Mouse (Mus musculus) thymus, adult 2 months (tissue): ENCODE data around the gene Mcemp1. TPM values are rescaled to one million over a fixed set of nuclear protein-coding genes. Genes with fewer than 3 reads are reported as not detected.

Source experiments
- DNase-seq: peaks from one replicate; pipeline ENCODE4 v3.0.0; 2021
- H3K27ac ChIP-seq: fragments of 200-500 bp; 2 replicates; pipeline ENCODE4 v1.5.1; 2012; ENCODE audit warnings: low read length, control low read depth; ENCODE audit not compliant: control insufficient read depth, insufficient read depth
- H3K27me3 ChIP-seq: fragments of 200-500 bp; 2 replicates; pipeline ENCODE4 v1.6.1; 2012; ENCODE audit warnings: mild to moderate bottlenecking, low read length, moderate library complexity, mixed read lengths; ENCODE audit not compliant: control insufficient read depth, insufficient read depth
- H3K36me3 ChIP-seq: fragments of 200-500 bp; 2 replicates; pipeline ENCODE4 v1.6.1; 2012; ENCODE audit warnings: mild to moderate bottlenecking, low read length, moderate library complexity; ENCODE audit not compliant: control insufficient read depth, insufficient read depth
- H3K4me1 ChIP-seq: fragments of 200-500 bp; replicated peaks from 2 replicates; pipeline ENCODE4 v1.6.1; 2012; ENCODE audit warnings: low read length; ENCODE audit not compliant: control insufficient read depth, insufficient read depth
- H3K4me3 ChIP-seq: fragments of 200-500 bp; 2 replicates; pipeline ENCODE4 v1.5.1; 2012; ENCODE audit warnings: mild to moderate bottlenecking, low read length, control low read depth, moderate library complexity; ENCODE audit not compliant: control insufficient read depth, insufficient read depth
- CTCF ChIP-seq: fragments of 200-500 bp; IDR thresholded peaks from 2 replicates; pipeline ENCODE4 v1.5.1; 2012; ENCODE audit warnings: mild to moderate bottlenecking, control low read depth, low read length, moderate library complexity, borderline replicate concordance; ENCODE audit not compliant: control insufficient read depth, poor library complexity, insufficient read depth; ENCODE audit errors: extremely low read depth
- POLR2A ChIP-seq: fragments of 200-500 bp; IDR thresholded peaks from 2 replicates; pipeline ENCODE4 v1.6.1; 2012; ENCODE audit warnings: mild to moderate bottlenecking, low read length, control low read depth, moderate library complexity; ENCODE audit not compliant: control insufficient read depth, poor library complexity, insufficient read depth; ENCODE audit errors: extremely low read depth
- WGBS: fragments of 180-500 bp; shearing (Covaris S2); methylation state at CpG from one replicate; pipeline ENCODE4 v1.1.7; 2018; 5-methylcytosine and 5-hydroxymethylcytosine counted together
- polyA plus RNA-seq: library from polyadenylated mRNA; depleted of rRNA; stranded (reverse); fragments of >200 nt; gene quantifications from 2 replicates; pipeline ENCODE4 v1.2.3, GENCODE M21; 2012

Gene Mcemp1
- polyA plus RNA-seq, 1 experiment, result 2.1 TPM

DNA sequence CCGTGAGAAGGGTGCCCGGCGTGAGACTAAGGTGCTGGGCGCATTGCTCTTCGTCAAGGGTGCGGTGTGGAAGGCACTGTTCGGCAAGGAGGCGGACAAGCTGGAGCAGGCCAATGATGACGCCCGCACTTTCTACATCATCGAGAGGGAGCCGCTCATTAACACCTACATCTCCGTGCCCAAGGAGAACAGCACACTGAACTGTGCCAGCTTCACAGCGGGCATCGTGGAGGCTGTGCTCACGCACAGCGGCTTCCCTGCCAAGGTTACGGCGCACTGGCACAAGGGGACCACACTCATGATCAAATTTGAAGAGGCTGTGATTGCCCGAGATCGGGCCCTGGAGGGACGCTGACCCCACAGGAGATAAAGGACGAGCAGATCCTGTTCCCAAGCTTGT is 13.7 kb downstream of the Mcemp1 start:
- Histone ChIP-seq H3K4me1 (peaks cover 7% of the 10 kb centered on the region), H3K27ac (no peak overlapping the region), H3K36me3 (peaks cover 12% of the 10 kb centered on the region), H3K4me3 (no peak overlapping the region), H3K27me3 (no peaks in the 10 kb centered on the region)
- no peak for DNase-seq
- TF ChIP-seq POLR2A, result no peak
- no peak for TF ChIP-seq CTCF
- WGBS, result 99% methylated on average over 23 of the region's 23 CpGs

DNA sequence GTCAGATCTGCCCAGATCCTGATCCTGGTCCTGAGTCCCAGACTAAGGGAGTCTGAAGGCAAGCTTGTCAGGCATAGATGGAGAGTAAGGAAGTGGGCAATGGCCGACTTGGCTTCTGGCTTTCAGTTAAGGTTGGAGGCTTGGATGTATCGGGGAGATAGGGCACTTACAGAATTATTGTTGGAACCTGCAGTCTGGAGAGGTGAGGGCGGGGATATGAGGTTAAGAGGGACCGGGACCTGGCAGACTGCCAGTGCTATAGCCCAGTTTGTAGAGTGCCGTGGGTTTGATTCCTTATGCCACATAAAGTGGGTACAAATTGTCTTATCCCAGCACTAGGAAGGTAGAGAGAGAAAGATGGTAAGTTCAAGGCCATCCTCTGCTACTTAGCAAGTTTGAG is 14.1 kb downstream of the Mcemp1 start:
- H3K4me1 ChIP-seq, result peaks cover 7% of the 10 kb centered on the region
- H3K27me3 ChIP-seq, result no peaks in the 10 kb centered on the region
- no peak overlapping the region for H3K27ac ChIP-seq
- 94% methylated on average over 5 of the region's 5 CpGs for WGBS
- TF ChIP-seq POLR2A, result no peak
- TF ChIP-seq CTCF, result no peak
- peaks cover 12% of the 10 kb centered on the region for H3K36me3 ChIP-seq
- DNase-seq, result no peak
- no peak overlapping the region for H3K4me3 ChIP-seq

DNA sequence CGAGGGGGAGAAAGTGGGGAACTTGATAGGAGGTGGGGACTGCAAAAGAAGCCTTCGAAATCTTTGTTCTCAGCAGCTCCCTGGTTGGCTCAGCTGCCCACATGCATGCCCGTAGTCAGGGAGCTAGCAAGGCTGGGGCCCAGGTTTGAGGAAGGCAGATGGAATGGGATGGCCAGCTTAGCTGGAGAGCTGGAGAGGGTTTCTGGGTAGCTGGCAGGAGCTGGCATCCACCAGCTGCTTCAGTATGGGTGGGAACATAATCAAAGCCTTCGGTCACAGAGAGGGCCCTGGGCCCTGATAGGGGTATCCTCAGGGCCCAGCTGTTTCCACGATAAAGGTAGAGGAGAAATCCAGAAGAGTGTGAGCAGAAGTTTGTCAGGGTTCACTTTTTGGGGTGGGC is 16.9 kb downstream of the Mcemp1 start:
- DNase-seq, result no peak
- 93% methylated on average over 5 of the region's 5 CpGs for WGBS
- Histone ChIP-seq H3K4me3 (no peak overlapping the region), H3K27me3 (no peaks in the 10 kb centered on the region), H3K36me3 (peaks cover 12% of the 10 kb centered on the region), H3K4me1 (peaks cover 1% of the 10 kb centered on the region), H3K27ac (no peak overlapping the region)
- TF ChIP-seq CTCF, result no peak
- TF ChIP-seq POLR2A, result no peak

DNA sequence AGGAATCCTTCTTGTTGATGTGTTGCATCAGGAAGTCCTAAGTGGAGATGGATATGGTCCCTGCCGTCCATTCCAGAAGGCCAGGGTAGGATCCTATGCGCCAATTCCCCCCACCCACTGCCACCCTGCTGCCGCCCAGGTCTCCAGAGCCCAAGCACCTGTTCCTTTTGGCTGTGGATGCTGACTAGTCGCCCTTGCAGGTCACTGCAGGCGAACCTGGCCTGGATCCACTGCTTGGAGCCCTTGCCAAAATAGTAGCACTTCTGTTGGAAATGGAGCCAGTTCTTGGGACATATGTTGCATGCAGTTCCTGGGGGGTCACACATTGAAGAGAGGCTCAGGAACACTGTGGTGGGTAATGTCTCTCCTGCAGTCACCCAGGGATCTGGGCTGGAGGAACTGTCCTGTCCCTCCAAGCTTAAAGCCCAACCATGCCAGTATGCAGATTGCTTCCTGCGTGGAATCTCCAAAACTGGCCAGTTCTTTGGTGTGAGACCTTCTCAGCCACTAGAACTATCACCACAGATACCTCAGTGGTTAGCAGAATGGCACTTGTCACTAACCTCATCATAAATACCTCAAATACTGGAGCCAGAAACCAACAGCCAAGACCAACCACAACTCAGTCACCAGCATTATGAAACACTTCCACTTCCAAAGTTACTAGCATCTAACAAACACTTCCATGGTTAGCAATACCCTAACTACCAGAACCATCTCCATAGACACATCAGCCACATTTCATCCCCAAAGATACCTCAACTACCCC is 18.0 kb downstream of the Mcemp1 start:
- 71% methylated on average over 6 of the region's 6 CpGs for WGBS
- H3K27me3 ChIP-seq, result no peaks in the 10 kb centered on the region

DNA sequence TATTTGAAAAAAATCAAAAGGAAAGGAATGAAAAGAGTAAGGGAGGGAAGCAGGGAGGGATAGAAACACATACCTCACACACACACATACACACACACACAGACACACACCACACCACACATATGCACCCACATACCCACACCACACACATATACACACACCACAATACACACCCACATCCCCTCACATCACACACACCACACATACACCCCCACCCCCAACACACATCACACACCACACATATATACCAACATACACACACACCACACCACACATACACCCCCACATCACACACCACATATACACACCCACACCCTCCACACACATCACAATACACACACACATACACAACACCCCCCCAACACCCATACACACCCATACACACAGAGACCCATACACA is 19.0 kb downstream of the Mcemp1 start:
- H3K4me3 ChIP-seq, result no peak overlapping the region
- TF ChIP-seq POLR2A, result no peak
- TF ChIP-seq CTCF, result no peak

More for the DNA sequence above, 18.0 kb downstream of the Mcemp1 start:
- Histone ChIP-seq H3K36me3 (peaks cover 12% of the 10 kb centered on the region), H3K4me1 (no peaks in the 10 kb centered on the region), H3K27ac (no peak overlapping the region), H3K4me3 (no peak overlapping the region)
- TF ChIP-seq CTCF (no peak), POLR2A (no peak)
- DNase-seq, result no peak

DNA sequence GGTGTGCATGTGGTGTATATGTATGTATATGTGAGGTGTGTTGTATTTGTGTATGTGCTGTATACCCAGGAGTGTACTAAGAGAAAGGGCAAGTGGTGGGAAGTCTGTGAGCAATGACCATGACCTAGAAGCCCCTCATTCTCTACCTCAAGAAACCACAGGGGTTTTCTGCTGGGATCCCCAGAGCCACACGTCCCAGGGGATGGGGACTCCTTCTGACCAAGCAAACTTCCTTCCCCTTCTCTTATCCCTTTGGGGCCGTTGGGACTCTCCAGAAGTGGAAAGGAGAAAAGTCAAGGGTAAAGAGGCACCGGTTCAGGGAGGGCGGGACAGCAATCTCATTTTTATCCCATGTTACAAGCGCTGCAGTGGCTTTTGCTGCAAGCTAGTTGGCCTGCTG is 19.9 kb downstream of the Mcemp1 start:
- no peak for DNase-seq
- Histone ChIP-seq H3K4me1 (no peaks in the 10 kb centered on the region), H3K27ac (no peak overlapping the region), H3K27me3 (no peaks in the 10 kb centered on the region), H3K4me3 (no peak overlapping the region), H3K36me3 (no peaks in the 10 kb centered on the region; the same call in 1 of the 2 replicates)
- TF ChIP-seq POLR2A (no peak), CTCF (no peak)
- 69% methylated on average over 5 of the region's 5 CpGs for WGBS

More for the DNA sequence above, 19.0 kb downstream of the Mcemp1 start:
- H3K36me3 ChIP-seq, result peaks cover 6% of the 10 kb centered on the region; the same call in 1 of the 2 replicates
- no peaks in the 10 kb centered on the region for H3K4me1 ChIP-seq
- H3K27me3 ChIP-seq, result no peaks in the 10 kb centered on the region
- no peak overlapping the region for H3K27ac ChIP-seq
- no peak for DNase-seq
